Mouse (Mus musculus): ENCODE data around the gene Sult2b1.
A peak's percentile ranks its signal among the peaks of the same experiment; 100 is the strongest.

The Sult2b1 gene

DNA sequence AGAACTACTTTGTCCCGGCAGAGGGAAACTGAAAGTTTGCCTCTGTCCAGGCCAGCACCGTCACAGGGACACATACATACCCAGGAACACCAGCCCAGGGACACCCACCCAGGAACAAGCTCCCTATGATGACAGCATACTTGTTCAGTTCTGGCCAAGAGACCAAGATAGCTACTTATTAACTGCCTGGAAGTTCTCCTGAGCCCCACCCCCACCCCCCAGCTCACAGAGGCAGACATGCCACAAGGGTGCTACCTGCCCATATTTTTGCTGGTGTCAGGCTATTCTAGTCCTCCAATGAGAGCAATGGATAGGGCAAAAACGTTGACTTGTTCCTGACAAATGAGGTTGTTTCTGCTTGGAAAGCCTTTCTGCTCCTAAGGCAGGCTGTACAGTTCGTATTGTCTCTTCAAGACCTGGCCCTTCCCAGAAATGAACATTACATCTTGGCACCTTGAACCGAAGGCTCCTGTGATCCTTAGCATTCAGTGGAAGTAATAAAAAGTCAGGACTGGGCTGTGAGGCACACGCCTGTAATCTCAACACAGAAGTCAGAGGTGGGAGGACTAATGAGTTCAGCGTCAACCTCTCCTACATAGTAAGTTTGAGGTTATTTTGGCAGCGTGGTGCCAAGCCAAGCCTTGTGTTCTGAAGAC, 13.9 kb downstream of the Sult2b1 start:
- no peak for DNase-seq (ENCODE audit: low spot score)

DNA sequence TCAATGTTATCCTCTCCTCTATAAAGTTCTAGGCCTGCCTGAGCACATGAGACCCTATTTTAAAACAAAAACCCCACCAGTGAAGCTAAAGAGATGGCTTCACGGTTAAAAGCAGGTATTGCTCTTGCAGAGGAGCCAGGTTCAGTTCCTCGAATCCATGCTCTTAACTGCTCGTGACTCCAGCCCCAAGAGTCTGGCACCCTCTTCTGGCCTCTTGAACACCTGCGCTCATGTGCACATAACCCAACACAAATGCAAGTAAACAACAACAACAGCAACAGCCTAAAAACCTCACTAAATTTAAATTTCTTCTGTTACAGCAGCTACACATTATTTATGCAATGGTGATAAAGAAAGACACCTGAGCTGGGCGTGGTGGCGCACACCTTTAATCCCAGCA, 17.0 kb downstream of the Sult2b1 start:
- no peak for DNase-seq (ENCODE audit: low spot score)

GRCm38 (mm10) chr7:45766764-45767163, 17.7 kb downstream of the Sult2b1 start:
- no peak for DNase-seq (ENCODE audit: low spot score)

DNA sequence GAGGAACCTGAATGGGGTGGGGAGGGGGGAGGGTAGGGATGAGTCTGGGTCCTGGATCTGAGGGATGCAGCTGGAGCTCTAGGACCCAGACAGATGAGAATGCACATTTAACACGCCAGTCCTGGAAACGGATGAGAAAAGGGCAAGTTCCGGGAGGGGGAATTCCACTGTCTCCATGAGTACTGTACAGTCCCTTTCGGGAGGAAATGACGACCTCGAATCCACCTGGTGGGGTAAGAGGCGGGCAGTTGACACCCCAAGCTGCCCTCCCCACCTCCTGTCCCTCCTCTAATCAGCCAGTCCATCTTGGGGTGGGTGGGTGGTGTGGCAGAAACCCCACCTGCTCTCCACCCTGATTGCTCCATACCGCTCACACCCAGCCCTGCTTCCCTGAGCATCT, 18.5 kb downstream of the Sult2b1 start:
- no peak for DNase-seq (ENCODE audit: low spot score)

- no peak for DNase-seq (ENCODE audit: low spot score)
Observed at GRCm38 (mm10) chr7:45760151-45760550, 24.3 kb downstream of the Sult2b1 start.

DNA sequence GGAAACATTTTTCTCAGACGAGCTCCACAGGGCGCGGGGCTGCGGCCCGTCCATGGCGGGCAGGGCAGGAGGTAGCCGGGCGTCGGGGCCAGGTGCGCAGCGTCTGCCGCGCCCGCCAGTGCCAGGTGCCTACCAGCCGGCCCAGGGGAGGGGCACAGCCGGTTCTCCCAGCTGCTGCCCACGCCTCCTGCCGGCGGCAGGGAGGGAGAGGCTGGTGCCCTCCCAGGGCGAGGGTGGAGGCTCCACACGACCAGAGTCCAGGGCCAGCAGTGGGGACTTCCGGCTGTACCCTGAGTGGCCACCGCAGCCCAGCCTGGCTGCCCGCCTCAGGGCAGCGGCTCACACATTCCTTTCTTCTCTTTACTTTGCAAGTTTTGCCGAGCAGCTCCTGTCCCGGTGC, 25.1 kb downstream of the Sult2b1 start:
- no peak for DNase-seq (ENCODE audit: low spot score)

- no peak for DNase-seq (ENCODE audit: low spot score)
Observed at GRCm38 (mm10) chr7:45755703-45756102, 28.8 kb downstream of the Sult2b1 start.

GRCm38 (mm10) chr7:45750162-45750561, 34.3 kb downstream of the Sult2b1 start:
- DNase-seq (ENCODE audit: low spot score) = no peak

- no peak for DNase-seq (ENCODE audit: low spot score)
Observed at GRCm38 (mm10) chr7:45749401-45749800, 35.1 kb downstream of the Sult2b1 start.

DNA sequence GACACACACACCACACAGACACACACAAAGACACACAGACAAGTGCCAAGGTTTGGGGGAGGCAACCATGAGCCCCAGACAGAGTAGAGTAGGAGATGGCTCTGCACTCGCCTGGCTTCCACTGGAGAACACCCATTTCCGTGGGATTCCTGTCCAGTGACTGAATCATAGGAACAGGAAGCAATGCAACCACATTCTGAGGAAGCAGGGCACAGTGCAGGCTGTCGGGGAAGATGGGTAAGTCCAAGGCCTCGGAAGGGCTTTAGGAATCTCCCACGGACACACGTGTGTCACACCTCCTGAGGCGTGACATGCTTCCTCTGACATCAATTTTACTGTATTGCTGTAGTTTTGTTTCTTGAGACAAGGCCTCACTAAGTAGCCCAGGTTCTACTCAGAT, 36.4 kb downstream of the Sult2b1 start:
- no peak for DNase-seq (ENCODE audit: low spot score)

DNA sequence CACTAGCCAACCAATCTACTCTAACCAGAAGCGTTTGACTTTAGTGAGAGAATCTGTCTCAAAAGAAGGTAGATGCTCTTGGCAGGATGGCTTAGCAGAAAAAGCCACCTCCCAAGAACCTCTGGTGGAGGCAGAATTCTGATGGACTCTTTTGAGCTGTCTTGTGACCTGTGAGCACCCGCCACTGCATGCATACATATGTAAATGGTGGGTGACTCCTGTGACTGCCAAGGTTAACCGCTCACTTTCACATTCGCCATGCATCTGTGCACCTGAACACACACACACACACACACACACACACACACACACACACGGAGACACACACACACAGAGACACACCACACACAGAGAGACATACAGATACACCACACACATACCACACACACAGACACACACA, 37.0 kb downstream of the Sult2b1 start:
- no peak for DNase-seq (ENCODE audit: low spot score)

GRCm38 (mm10) chr7:45746518-45746917, 38.0 kb downstream of the Sult2b1 start:
- DNase-seq (ENCODE audit: low spot score) = no peak

DNA sequence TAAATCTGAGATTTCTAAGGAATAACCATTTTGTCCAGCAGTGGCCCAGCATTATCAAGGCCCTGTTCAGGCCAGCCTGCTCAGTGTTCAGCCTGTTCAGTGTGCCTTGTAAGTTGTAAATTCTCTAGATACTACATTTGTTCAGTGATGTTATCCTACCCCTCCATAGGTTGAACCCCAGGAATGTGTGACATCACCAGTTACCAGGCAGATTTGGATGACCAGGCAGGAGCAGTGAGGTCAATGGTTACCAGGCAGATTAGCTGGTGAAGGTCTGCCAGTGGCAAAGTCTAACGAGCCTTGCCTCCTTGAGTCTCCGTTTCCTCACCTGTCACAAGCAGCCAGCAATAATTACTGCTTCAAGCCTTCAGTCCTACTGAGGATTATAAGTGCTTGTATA, 40.1 kb downstream of the Sult2b1 start:
- DNase-seq (ENCODE audit: low spot score) = peak; percentile 70

- no peak for DNase-seq (ENCODE audit: low spot score)
Observed at GRCm38 (mm10) chr7:45742338-45742737, 42.1 kb downstream of the Sult2b1 start.

GRCm38 (mm10) chr7:45741777-45742176, 42.7 kb downstream of the Sult2b1 start:
- DNase-seq (ENCODE audit: low spot score) = no peak

DNA sequence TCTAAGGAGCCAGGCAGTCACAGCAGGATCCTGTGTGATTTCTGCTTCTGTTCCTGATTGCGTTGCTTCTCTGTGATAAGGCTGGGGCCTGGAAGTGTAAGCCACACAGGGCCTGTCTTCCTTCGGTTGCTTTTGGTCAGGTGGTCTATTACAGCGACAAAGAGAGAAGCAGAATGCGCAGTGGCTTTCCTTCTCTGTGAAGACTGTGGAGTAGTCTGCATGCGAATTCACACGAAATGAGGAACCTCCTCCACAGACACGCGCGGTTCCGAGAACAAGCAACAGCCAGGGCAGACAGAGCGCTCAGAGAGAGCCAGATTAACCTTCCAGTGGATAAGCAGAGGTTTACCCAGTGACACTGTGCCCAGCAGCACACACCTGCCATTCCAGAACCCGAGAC, 43.2 kb downstream of the Sult2b1 start:
- no peak for DNase-seq (ENCODE audit: low spot score)

GRCm38 (mm10) chr7:45739820-45740219, 44.6 kb downstream of the Sult2b1 start:
- DNase-seq (ENCODE audit: low spot score) = no peak

GRCm38 (mm10) chr7:45739162-45739763, 45.2 kb downstream of the Sult2b1 start:
- peak; percentile 93 for DNase-seq (ENCODE audit: low spot score)

DNA sequence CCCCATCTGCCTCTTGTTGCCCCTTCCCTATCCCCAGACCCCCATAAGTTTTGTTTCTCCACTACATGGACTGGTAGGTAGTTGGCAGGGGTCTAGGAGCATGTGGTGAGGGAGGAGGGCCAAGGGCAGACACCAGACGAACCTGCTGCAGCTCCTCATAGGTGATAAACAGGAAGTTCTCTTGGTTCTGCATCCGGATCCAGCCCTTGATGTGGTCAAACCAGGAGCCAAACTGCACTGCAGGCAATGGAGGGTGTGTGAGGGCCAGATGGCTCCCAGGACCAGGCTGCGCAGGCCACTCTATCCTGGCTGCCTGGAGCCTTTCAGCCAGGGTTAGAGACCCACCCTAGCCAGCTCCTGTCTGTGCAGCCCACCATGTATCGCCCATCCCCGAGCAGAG, 51.0 kb downstream of the Sult2b1 start:
- DNase-seq (ENCODE audit: low spot score) = no peak

DNA sequence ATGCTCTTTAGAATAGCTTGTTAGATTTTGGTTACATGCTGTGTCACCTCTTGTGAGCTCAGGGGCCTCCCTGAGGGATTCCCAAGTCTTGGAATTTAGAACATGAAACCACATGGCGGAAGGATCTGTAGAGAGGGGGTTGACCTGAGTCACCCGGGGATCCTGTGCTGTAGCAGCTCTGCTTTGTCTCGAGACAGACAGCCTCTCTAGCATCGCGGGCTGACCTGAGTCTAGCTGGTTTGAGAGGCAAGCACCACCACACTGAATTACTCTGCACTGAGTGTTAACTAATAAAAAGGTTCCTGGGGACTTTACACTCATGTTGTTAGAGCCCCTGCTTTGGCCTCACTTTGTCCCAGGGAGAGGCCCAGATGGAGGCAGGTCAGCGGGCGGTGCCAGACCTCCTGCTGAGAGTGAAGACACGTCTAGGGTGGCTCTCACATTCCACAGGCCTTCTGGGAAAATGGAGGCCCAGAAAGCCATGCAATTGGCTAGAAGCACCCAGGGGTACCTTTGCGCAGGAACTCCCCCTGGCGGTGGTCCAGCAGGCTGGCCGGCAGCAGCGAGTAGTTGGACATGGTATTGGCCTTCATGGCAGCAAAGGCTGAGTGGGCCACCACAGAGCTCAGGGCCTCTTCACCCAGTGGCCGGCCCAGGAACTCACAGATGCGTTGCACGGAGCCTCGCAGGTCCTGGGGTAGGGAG, 53.6 kb downstream of the Sult2b1 start:
- DNase-seq (ENCODE audit: low spot score) = peak; percentile 34

DNA sequence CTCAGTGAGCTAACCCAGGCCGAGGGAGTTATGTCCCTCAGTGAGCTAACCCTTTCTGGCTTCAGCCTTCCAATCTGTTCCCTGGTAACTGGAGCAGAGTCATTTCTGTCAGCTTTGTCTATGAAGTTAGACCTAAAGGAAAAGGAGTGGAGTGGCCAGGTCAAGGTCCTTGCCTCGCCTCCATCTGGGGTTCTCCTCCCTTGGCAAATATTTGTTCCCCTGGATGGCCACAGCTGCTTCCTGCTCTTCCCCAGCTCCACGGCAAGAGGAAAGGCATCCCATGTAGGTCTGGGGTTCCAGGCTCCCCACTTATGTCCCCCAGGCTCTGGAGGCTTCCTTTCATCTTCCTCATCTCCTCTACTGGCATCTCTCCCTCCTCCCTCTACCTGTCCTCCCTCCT, 56.8 kb downstream of the Sult2b1 start:
- DNase-seq (ENCODE audit: low spot score) = no peak

DNA sequence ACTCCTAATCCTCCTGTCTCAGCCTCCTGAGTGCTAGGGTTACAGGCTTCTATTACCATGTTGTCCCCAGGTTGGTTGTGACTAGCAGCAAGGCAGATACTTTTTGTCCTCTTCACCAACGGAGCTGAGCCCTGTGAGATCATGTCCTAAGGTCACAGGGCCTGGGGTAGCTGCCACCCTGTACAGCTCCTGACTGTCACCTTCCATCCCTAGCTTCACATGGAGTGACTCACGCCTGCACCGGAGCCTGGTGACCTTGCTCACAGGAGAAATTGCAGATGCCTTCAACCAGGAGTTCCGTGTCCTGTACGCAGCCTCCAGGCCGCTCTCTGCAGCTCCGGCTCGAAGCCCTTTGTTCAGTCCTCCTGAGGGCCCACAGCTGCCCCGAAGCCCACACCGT, 58.0 kb downstream of the Sult2b1 start:
- DNase-seq (ENCODE audit: low spot score) = no peak

DNA sequence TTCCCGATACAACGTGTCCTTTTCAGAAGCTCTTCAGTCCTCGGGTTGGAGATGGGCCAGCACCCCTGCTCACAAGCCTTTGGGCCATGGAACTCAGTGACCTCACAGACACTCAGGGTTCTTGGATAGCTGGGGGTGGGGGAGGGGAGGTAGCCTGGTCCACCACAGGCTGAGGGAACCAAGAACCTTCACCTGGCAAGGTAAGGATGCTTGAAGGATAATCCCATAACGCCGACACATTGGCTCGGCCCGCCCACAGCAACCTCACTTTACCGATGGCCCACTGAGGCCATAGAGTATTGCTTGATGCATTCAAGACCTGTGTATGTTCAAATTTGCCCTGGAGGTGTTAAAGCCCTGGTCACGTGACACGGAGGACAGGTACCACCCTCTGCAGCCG, 58.8 kb downstream of the Sult2b1 start, which contains the start of gene Spaca4:
Gene Spaca4 (minus strand): TSS at position 101 of the 400 bp plus-strand sequence.
- no peak for DNase-seq (ENCODE audit: low spot score)
